Mouse (Mus musculus): ENCODE data around the gene Bcl2a1d. TPM values are rescaled to one million over a fixed set of nuclear protein-coding genes. Genes with fewer than 3 reads are reported as not detected.
"Not testable (repeated sequence)": the region's sequence is repeated elsewhere in the genome, so short reads cannot be mapped to it uniquely, and the experiment has no call there.

The Bcl2a1d gene
- total and polyA plus RNA-seq, 2 experiments from 2014 or later, result 0.62 TPM; not detected in 1

GRCm38 (mm10) chr9:88719073-88719921 is 12.4 kb downstream of the Bcl2a1d start:
- 9% methylated on average over 16 of the region's 46 CpGs for WGBS
- Histone ChIP-seq H3K4me3 (ENCODE audit: low read depth, low read length) (peak overlapping the region; percentile 33), H3K9ac (peak overlapping the region; percentile 49), H3K27ac (ENCODE audit: low read depth, low read length) (peak overlapping the region; percentile 57), H3K4me2 (ENCODE audit: low read depth) (peak overlapping the region; percentile 46)
- not testable (repeated sequence) for H3K9me3 ChIP-seq (ENCODE audit: low read length); H3K36me3 ChIP-seq (ENCODE audit: insufficient read depth); H3K4me1 ChIP-seq (ENCODE audit: insufficient read depth); H3K27me3 ChIP-seq (ENCODE audit: insufficient read depth, low read length)
- DNase-seq (peak; percentile 48), ATAC-seq (peak; percentile 94)

- DNase-seq; H3K9ac ChIP-seq; H3K4me3 ChIP-seq (ENCODE audit: low read depth, low read length); H3K27ac ChIP-seq (ENCODE audit: low read depth, low read length); H3K36me3 ChIP-seq (ENCODE audit: insufficient read depth); ATAC-seq; H3K9me3 ChIP-seq (ENCODE audit: low read length); H3K27me3 ChIP-seq (ENCODE audit: insufficient read depth, low read length); H3K4me1 ChIP-seq (ENCODE audit: insufficient read depth): not testable (repeated sequence)
- H3K4me2 ChIP-seq (ENCODE audit: low read depth), result peak overlapping the region; percentile 46
- WGBS, result 62% methylated on average over 5 of the region's 5 CpGs
Measured at GRCm38 (mm10) chr9:88718593-88718992, 13.1 kb downstream of the Bcl2a1d start.

- peak; percentile 32 for DNase-seq
- H3K27ac ChIP-seq (ENCODE audit: low read depth, low read length); H3K27me3 ChIP-seq (ENCODE audit: insufficient read depth, low read length); H3K36me3 ChIP-seq (ENCODE audit: insufficient read depth); H3K4me2 ChIP-seq (ENCODE audit: low read depth); H3K9ac ChIP-seq; H3K9me3 ChIP-seq (ENCODE audit: low read length); ATAC-seq; H3K4me1 ChIP-seq (ENCODE audit: insufficient read depth); H3K4me3 ChIP-seq (ENCODE audit: low read depth, low read length): not testable (repeated sequence)
- peak; percentile 19; the same call in 1 of the 2 replicates for TF ChIP-seq CTCF (IDR thresholded peaks at IDR 0.05; ENCODE audit: low read depth)
- 23% methylated on average over 2 of the region's 2 CpGs for WGBS
Measured at GRCm38 (mm10) chr9:88718140-88718539, 13.6 kb downstream of the Bcl2a1d start.

- H3K36me3 ChIP-seq (ENCODE audit: insufficient read depth); DNase-seq; H3K9me3 ChIP-seq (ENCODE audit: low read length); H3K4me1 ChIP-seq (ENCODE audit: insufficient read depth); H3K4me2 ChIP-seq (ENCODE audit: low read depth); ATAC-seq; H3K27me3 ChIP-seq (ENCODE audit: insufficient read depth, low read length); H3K27ac ChIP-seq (ENCODE audit: low read depth, low read length); H3K4me3 ChIP-seq (ENCODE audit: low read depth, low read length); H3K9ac ChIP-seq: not testable (repeated sequence)
- 86% methylated on average over 5 of the region's 5 CpGs for WGBS
Measured at GRCm38 (mm10) chr9:88714515-88714914, 17.2 kb downstream of the Bcl2a1d start.

GRCm38 (mm10) chr9:88712164-88712749 is 19.5 kb downstream of the Bcl2a1d start:
- H3K9ac ChIP-seq; H3K27me3 ChIP-seq (ENCODE audit: insufficient read depth, low read length); H3K9me3 ChIP-seq (ENCODE audit: low read length); H3K4me3 ChIP-seq (ENCODE audit: low read depth, low read length); H3K27ac ChIP-seq (ENCODE audit: low read depth, low read length); ATAC-seq; H3K4me1 ChIP-seq (ENCODE audit: insufficient read depth); H3K36me3 ChIP-seq (ENCODE audit: insufficient read depth); H3K4me2 ChIP-seq (ENCODE audit: low read depth); DNase-seq: not testable (repeated sequence)
- WGBS, result 81% methylated on average over 3 of the region's 3 CpGs

GRCm38 (mm10) chr9:88710910-88711438 is 20.7 kb downstream of the Bcl2a1d start:
- not testable (repeated sequence) for ATAC-seq; H3K4me3 ChIP-seq (ENCODE audit: low read depth, low read length)

GRCm38 (mm10) chr9:88710439-88710838 is 21.3 kb downstream of the Bcl2a1d start:
- H3K9me3 ChIP-seq (ENCODE audit: low read length); H3K4me1 ChIP-seq (ENCODE audit: insufficient read depth); H3K4me3 ChIP-seq (ENCODE audit: low read depth, low read length); H3K4me2 ChIP-seq (ENCODE audit: low read depth); H3K9ac ChIP-seq; ATAC-seq; DNase-seq; H3K27ac ChIP-seq (ENCODE audit: low read depth, low read length); H3K36me3 ChIP-seq (ENCODE audit: insufficient read depth); H3K27me3 ChIP-seq (ENCODE audit: insufficient read depth, low read length): not testable (repeated sequence)
- 89% methylated on average over 2 of the region's 2 CpGs for WGBS

More at GRCm38 (mm10) chr9:88710910-88711438, 20.7 kb downstream of the Bcl2a1d start:
- H3K9me3 ChIP-seq (ENCODE audit: low read length); DNase-seq; H3K4me1 ChIP-seq (ENCODE audit: insufficient read depth); H3K27ac ChIP-seq (ENCODE audit: low read depth, low read length); H3K9ac ChIP-seq; H3K27me3 ChIP-seq (ENCODE audit: insufficient read depth, low read length); H3K4me2 ChIP-seq (ENCODE audit: low read depth); H3K36me3 ChIP-seq (ENCODE audit: insufficient read depth): not testable (repeated sequence)
- WGBS, result 91% methylated on average over 4 of the region's 5 CpGs

GRCm38 (mm10) chr9:88709794-88710193 is 21.9 kb downstream of the Bcl2a1d start:
- H3K27ac ChIP-seq (ENCODE audit: low read depth, low read length); ATAC-seq; H3K4me2 ChIP-seq (ENCODE audit: low read depth); H3K4me1 ChIP-seq (ENCODE audit: insufficient read depth); H3K27me3 ChIP-seq (ENCODE audit: insufficient read depth, low read length); H3K4me3 ChIP-seq (ENCODE audit: low read depth, low read length); H3K9ac ChIP-seq; H3K9me3 ChIP-seq (ENCODE audit: low read length); H3K36me3 ChIP-seq (ENCODE audit: insufficient read depth); DNase-seq: not testable (repeated sequence)
- 93% methylated on average over 5 of the region's 5 CpGs for WGBS
